Mouse (Mus musculus): Measurements from ENCODE around the gene Parp2. TPM values are rescaled to one million over a fixed set of nuclear protein-coding genes. Genes with fewer than 3 reads are reported as not detected.

Gene Parp2
- 22.1 TPM for polyA plus RNA-seq (2012; fragmentation: generic; extraction: Trizol)

DNA sequence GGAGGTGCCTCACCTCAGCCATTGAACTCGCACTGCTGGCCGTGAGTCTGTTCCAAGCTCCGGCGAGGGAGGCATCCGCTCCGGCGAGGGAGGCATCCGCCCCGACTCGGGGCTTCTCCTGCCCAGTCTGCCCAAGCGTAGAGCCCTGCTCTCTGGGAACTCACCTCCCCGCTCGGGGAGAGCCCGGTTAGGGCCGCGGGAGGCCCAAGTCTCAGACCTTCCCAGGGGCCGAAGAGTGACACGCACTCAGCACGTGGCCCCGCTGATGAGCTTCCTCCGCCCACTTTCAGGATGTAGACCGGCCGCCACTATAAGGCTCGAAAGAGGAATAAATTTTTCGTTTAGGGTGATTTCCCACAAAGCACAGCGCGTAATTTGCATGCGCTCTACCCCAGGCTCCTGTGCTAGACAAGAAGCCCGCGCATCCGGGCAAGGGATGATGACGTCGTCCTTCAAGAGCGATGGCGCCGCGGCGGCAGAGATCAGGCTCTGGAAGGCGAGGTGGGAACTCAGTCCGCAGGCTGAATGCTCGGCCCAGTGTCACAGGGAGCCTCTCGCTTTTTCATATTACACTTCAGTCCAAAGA lies at the start of gene Parp2, which contains the start of gene Ccnb1ip1:
TSS of gene Parp2 (plus strand) at position 355 of the 586 bp plus-strand sequence.
TSS of gene Ccnb1ip1 (minus strand) at position 246 of the 586 bp plus-strand sequence.
- no peaks in the 10 kb centered on the region for H3K27me3 ChIP-seq (ENCODE audit: control insufficient read depth, insufficient read depth, insufficient read length)
- peak within 1 kb of the TSS; percentile 40 for H3ac ChIP-seq (ENCODE audit: control insufficient read depth, insufficient read length)
- H3K79me2 ChIP-seq (ENCODE audit: control insufficient read depth, insufficient read depth): peaks cover 7% of the 10 kb centered on the region
- H3K36me3 ChIP-seq (ENCODE audit: control insufficient read depth, insufficient read depth): peaks cover 6% of the 10 kb centered on the region
- H3K4me3 ChIP-seq: peak within 1 kb of the TSS; percentile 47
- peak within 1 kb of the TSS; percentile 62 for H3K4me2 ChIP-seq (ENCODE audit: low read depth)
- TF ChIP-seq MYOG (IDR thresholded peaks at IDR 0.05; ENCODE audit: control insufficient read depth in 1 of 3, insufficient read depth in 1 of 3, insufficient read length in 2 of 3, low read depth in 2 of 3) (peak in 1 of 3 experiments; percentile 3), POLR2A (IDR thresholded peaks at IDR 0.05; ENCODE audit: insufficient read length, low read depth) (peak; percentile 78), CEBPB (IDR thresholded peaks at IDR 0.05; ENCODE audit: insufficient read depth, poor library complexity, severe bottlenecking) (no peak), MAX (IDR thresholded peaks at IDR 0.05; ENCODE audit: low read depth) (no peak), E2F4 (IDR thresholded peaks at IDR 0.05; ENCODE audit: insufficient read depth) (peak; percentile 72), USF1 (IDR thresholded peaks at IDR 0.05; ENCODE audit: low read depth) (peak; percentile 42), POLR2AphosphoS2 (IDR thresholded peaks at IDR 0.05; ENCODE audit: insufficient read length, low read depth) (peak; percentile 74)

DNA sequence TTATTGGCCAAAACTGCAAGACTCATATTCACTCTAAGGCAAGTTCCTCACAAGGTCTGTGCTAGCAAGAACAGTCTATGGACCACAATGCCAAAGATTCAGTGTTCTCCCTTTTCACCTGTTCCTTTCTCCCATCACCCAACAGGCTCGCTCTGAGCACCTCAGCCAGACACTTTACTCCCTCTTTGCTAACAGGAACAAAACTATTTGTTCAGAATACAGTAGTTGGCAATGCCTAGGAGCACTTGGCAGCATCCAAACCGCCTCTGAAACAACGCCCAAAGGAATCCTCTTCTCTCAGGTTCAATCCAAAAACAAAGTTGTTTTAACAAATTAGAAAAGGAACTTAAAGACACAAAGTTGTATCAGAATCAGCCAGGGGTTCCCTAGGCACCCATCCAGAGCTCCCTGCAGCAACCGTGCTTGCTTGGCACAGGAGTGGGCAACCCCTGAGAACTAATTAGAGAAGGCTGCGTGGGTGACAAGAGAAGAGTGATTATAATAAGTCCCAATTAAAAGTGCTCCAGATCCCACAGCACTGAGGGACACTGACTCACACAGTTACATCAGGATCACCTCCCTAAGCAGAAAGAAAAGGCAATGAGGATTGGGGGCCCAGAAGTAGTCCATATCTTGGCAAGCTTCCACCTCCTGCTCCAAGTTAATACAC lies 49.1 kb upstream of the Parp2 start:
- H3K4me3 ChIP-seq: no peak overlapping the region
- H3K27me3 ChIP-seq (ENCODE audit: control insufficient read depth, insufficient read depth, insufficient read length): no peaks in the 10 kb centered on the region
- H3ac ChIP-seq (ENCODE audit: control insufficient read depth, insufficient read length): no peak overlapping the region
- H3K79me2 ChIP-seq (ENCODE audit: control insufficient read depth, insufficient read depth): no peaks in the 10 kb centered on the region
- no peak overlapping the region for H3K4me2 ChIP-seq (ENCODE audit: low read depth)
- no peak for TF ChIP-seq MAX (IDR thresholded peaks at IDR 0.05; ENCODE audit: low read depth)
- H3K36me3 ChIP-seq (ENCODE audit: control insufficient read depth, insufficient read depth): no peaks in the 10 kb centered on the region

DNA sequence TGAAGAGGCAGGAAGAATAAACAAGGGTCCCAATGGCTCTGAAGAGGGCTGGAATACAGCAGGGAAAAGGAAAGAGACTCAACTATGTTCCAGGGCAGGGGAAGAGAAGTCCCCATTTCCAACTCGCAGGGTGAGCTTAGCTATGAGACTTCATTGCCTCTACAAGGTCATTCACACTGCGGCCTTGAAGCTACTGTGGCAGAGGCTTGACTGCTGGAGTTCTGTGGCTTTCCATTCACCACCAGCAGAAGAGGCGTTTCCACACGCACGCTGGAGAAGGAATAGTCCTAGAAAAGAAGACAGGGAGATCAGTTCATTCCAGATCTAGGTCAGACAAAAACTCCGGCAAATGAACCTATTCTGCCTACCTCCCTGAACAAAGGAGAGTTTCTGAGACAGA lies 41.9 kb upstream of the Parp2 start:
- TF ChIP-seq USF1 (IDR thresholded peaks at IDR 0.05; ENCODE audit: low read depth) (no peak), POLR2AphosphoS2 (IDR thresholded peaks at IDR 0.05; ENCODE audit: insufficient read length, low read depth) (no peak), TCF3 (IDR thresholded peaks at IDR 0.05; ENCODE audit: insufficient read length, low read depth) (no peak), SRF (IDR thresholded peaks at IDR 0.05; ENCODE audit: control insufficient read depth, insufficient read length, low read depth) (no peak), CEBPB (IDR thresholded peaks at IDR 0.05; ENCODE audit: insufficient read depth, poor library complexity, severe bottlenecking) (no peak), TCF12 (IDR thresholded peaks at IDR 0.05; ENCODE audit: insufficient read depth, poor library complexity, severe bottlenecking) (no peak), REST (IDR thresholded peaks at IDR 0.05; ENCODE audit: insufficient read depth, insufficient read length) (no peak), MYOD1 (IDR thresholded peaks at IDR 0.05; ENCODE audit: control insufficient read depth in 1 of 3, insufficient read length in 2 of 3, low read depth in 2 of 3) (no peak), MYOG (IDR thresholded peaks at IDR 0.05; ENCODE audit: control insufficient read depth in 1 of 3, insufficient read depth in 1 of 3, insufficient read length in 2 of 3, low read depth in 2 of 3) (no peak), E2F4 (IDR thresholded peaks at IDR 0.05; ENCODE audit: insufficient read depth) (no peak), POLR2A (IDR thresholded peaks at IDR 0.05; ENCODE audit: insufficient read length, low read depth) (no peak), MAX (IDR thresholded peaks at IDR 0.05; ENCODE audit: low read depth) (no peak)
- Histone ChIP-seq H3K36me3 (ENCODE audit: control insufficient read depth, insufficient read depth) (no peaks in the 10 kb centered on the region), H3K79me2 (ENCODE audit: control insufficient read depth, insufficient read depth) (no peaks in the 10 kb centered on the region), H3ac (ENCODE audit: control insufficient read depth, insufficient read length) (no peak overlapping the region), H3K27me3 (ENCODE audit: control insufficient read depth, insufficient read depth, insufficient read length) (no peaks in the 10 kb centered on the region), H3K4me3 (no peak overlapping the region), H3K4me2 (ENCODE audit: low read depth) (no peak overlapping the region)

DNA sequence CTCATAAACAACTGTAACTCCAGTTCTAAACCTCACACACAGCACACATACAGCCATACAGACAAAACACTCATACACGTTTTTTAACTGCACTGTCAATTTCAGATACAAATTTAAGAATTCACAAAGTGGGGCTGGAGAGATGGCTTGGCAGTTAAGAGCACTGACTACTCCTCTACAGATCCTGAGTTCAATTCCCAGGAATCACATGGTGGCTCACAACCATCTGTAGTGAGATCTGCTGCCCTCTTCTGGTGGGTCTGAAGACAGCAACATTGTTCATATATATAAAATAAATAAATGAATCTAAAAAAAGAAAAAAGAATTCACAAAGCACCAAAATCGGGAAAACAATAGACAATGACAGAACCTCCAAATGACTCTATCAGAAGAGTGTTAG lies 36.3 kb upstream of the Parp2 start:
- Histone ChIP-seq H3K4me3 (no peak overlapping the region), H3K36me3 (ENCODE audit: control insufficient read depth, insufficient read depth) (no peaks in the 10 kb centered on the region), H3K79me2 (ENCODE audit: control insufficient read depth, insufficient read depth) (no peaks in the 10 kb centered on the region), H3K27me3 (ENCODE audit: control insufficient read depth, insufficient read depth, insufficient read length) (no peaks in the 10 kb centered on the region), H3ac (ENCODE audit: control insufficient read depth, insufficient read length) (no peak overlapping the region), H3K4me2 (ENCODE audit: low read depth) (no peak overlapping the region)
- no peak for TF ChIP-seq TCF12 (IDR thresholded peaks at IDR 0.05; ENCODE audit: insufficient read depth, poor library complexity, severe bottlenecking)
- no peak for TF ChIP-seq POLR2A (IDR thresholded peaks at IDR 0.05; ENCODE audit: insufficient read length, low read depth)
- TF ChIP-seq SRF (IDR thresholded peaks at IDR 0.05; ENCODE audit: control insufficient read depth, insufficient read length, low read depth): no peak
- no peak for TF ChIP-seq MYOD1 (IDR thresholded peaks at IDR 0.05; ENCODE audit: control insufficient read depth in 1 of 3, insufficient read length in 2 of 3, low read depth in 2 of 3)
- no peak for TF ChIP-seq MYOG (IDR thresholded peaks at IDR 0.05; ENCODE audit: control insufficient read depth in 1 of 3, insufficient read depth in 1 of 3, insufficient read length in 2 of 3, low read depth in 2 of 3)
- no peak for TF ChIP-seq USF1 (IDR thresholded peaks at IDR 0.05; ENCODE audit: low read depth)
- TF ChIP-seq CEBPB (IDR thresholded peaks at IDR 0.05; ENCODE audit: insufficient read depth, poor library complexity, severe bottlenecking): no peak
- no peak for TF ChIP-seq REST (IDR thresholded peaks at IDR 0.05; ENCODE audit: insufficient read depth, insufficient read length)
- TF ChIP-seq TCF3 (IDR thresholded peaks at IDR 0.05; ENCODE audit: insufficient read length, low read depth): no peak
- no peak for TF ChIP-seq E2F4 (IDR thresholded peaks at IDR 0.05; ENCODE audit: insufficient read depth)
- no peak for TF ChIP-seq MAX (IDR thresholded peaks at IDR 0.05; ENCODE audit: low read depth)
- TF ChIP-seq POLR2AphosphoS2 (IDR thresholded peaks at IDR 0.05; ENCODE audit: insufficient read length, low read depth): no peak

DNA sequence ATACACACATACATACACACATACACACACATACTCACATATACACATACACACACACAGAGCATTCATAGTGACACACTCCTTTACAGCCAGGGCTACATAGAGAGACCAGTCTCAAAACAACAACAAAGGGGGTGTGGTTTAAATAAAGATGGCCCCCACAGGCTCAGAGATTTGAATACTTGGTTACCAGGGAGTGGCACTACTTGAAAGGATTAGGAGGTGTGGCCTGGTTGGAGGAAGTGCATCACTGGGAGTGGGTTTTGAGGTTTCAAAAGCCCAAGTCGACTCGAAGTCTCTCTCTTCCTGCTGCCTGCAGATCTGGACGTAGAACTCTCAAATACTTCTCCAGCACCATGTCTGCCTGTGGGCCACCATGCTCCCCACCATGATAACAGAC lies 25.5 kb upstream of the Parp2 start:
- H3K27me3 ChIP-seq (ENCODE audit: control insufficient read depth, insufficient read depth, insufficient read length): no peaks in the 10 kb centered on the region
- H3K4me2 ChIP-seq (ENCODE audit: low read depth): no peak overlapping the region
- H3K79me2 ChIP-seq (ENCODE audit: control insufficient read depth, insufficient read depth): peaks cover 26% of the 10 kb centered on the region
- no peak overlapping the region for H3ac ChIP-seq (ENCODE audit: control insufficient read depth, insufficient read length)
- H3K4me3 ChIP-seq: no peak overlapping the region
- H3K36me3 ChIP-seq (ENCODE audit: control insufficient read depth, insufficient read depth): peaks cover 7% of the 10 kb centered on the region
- TF ChIP-seq POLR2AphosphoS2 (IDR thresholded peaks at IDR 0.05; ENCODE audit: insufficient read length, low read depth) (no peak), MAX (IDR thresholded peaks at IDR 0.05; ENCODE audit: low read depth) (no peak), E2F4 (IDR thresholded peaks at IDR 0.05; ENCODE audit: insufficient read depth) (no peak), MYOG (IDR thresholded peaks at IDR 0.05; ENCODE audit: control insufficient read depth in 1 of 3, insufficient read depth in 1 of 3, insufficient read length in 2 of 3, low read depth in 2 of 3) (no peak), MYOD1 (IDR thresholded peaks at IDR 0.05; ENCODE audit: control insufficient read depth in 1 of 3, insufficient read length in 2 of 3, low read depth in 2 of 3) (no peak), TCF3 (IDR thresholded peaks at IDR 0.05; ENCODE audit: insufficient read length, low read depth) (no peak), POLR2A (IDR thresholded peaks at IDR 0.05; ENCODE audit: insufficient read length, low read depth) (no peak), TCF12 (IDR thresholded peaks at IDR 0.05; ENCODE audit: insufficient read depth, poor library complexity, severe bottlenecking) (no peak), REST (IDR thresholded peaks at IDR 0.05; ENCODE audit: insufficient read depth, insufficient read length) (no peak), USF1 (IDR thresholded peaks at IDR 0.05; ENCODE audit: low read depth) (no peak), SRF (IDR thresholded peaks at IDR 0.05; ENCODE audit: control insufficient read depth, insufficient read length, low read depth) (no peak), CEBPB (IDR thresholded peaks at IDR 0.05; ENCODE audit: insufficient read depth, poor library complexity, severe bottlenecking) (no peak)
